Mouse (Mus musculus) limb, embryonic 10.5 days (tissue): ENCODE measurements around the gene Psmd1. TPM values are rescaled to one million over a fixed set of nuclear protein-coding genes. Genes with fewer than 3 reads are reported as not detected.

Source experiments
- DNase-seq: peaks from one replicate; pipeline ENCODE4 v3.0.0-alpha.2; 2017; ENCODE audit warnings: low spot score
- H3K27ac ChIP-seq: fragments of 300-500 bp; sonication (generic); 2 replicates; pipeline ENCODE4 v1.5.1; 2016; ENCODE audit warnings: mild to moderate bottlenecking
- H3K27me3 ChIP-seq: fragments of 300-500 bp; sonication (generic); 2 replicates; pipeline ENCODE4 v1.6.1; 2016; ENCODE audit warnings: low read depth, mild to moderate bottlenecking; ENCODE audit not compliant: poor library complexity, severe bottlenecking
- H3K36me3 ChIP-seq: fragments of 300-500 bp; sonication (generic); 2 replicates; pipeline ENCODE4 v1.6.1; 2016; ENCODE audit warnings: mild to moderate bottlenecking, moderate library complexity
- H3K4me1 ChIP-seq: fragments of 300-500 bp; sonication (generic); 2 replicates; pipeline ENCODE4 v1.6.1; 2016
- H3K4me3 ChIP-seq: fragments of 300-500 bp; sonication (generic); 2 replicates; pipeline ENCODE4 v1.5.1; 2016; ENCODE audit warnings: mild to moderate bottlenecking, moderate library complexity
- H3K9me3 ChIP-seq: fragments of 300-500 bp; sonication (generic); replicated peaks from 2 replicates; pipeline ENCODE4 v1.6.1; 2016; ENCODE audit warnings: mild to moderate bottlenecking
- WGBS: fragments of 180-500 bp; shearing (Covaris S2); methylation state at CpG from one replicate; pipeline ENCODE4 v1.1.7; 2016; 5-methylcytosine and 5-hydroxymethylcytosine counted together
- polyA plus RNA-seq: library from polyadenylated mRNA; unstranded; fragments of >200 nt; fragmentation: Nextera tagmentation; extraction: Ambion mirVana; gene quantifications from 2 replicates; pipeline ENCODE4 v1.2.1, GENCODE M21; 2016

Psmd1 gene
- polyA plus RNA-seq, 1 experiment from 2014 or later = 233 TPM

DNA sequence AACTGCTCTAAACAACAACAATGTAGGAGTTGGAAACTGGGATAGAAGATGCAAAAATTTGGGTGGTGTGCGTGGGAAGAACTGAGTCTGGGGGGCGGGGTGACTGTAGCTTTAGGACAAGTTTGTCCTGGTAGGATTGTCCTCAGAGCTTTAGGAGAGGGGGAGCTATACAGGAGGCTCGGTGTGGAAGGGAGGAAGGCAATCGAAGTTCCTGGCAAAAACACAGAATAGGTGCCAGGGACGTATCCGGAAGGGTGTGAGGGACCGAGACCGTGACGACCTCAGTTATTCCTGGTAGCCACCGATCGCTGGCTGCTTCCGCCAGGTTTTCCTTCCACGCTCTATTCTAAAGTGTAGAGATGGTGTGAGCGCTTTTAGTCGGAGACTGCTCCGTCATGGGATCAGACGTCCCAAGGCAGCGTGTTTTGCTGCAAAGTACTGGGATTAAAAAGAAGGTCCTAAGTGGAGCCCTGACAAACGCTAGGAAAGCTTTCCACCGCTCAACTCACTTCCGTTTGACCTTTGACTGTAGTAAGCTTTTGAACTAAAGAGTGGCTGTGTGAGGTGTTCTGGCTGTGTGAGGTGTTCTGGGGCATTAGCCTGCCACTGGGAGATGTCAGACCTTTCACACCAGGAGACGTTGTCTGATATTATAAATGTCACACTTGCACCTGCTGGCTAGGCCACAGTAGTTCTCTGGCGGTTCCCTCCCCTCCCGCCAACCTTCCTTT is 17.2 kb upstream of the Psmd1 start:
- no peaks in the 10 kb centered on the region for H3K9me3 ChIP-seq
- peaks cover 16% of the 10 kb centered on the region for H3K4me1 ChIP-seq
- 6% methylated on average over 24 of the region's 24 CpGs for WGBS
- peaks cover 70% of the 10 kb centered on the region for H3K27me3 ChIP-seq
- peak overlapping the region; percentile 71 for H3K4me3 ChIP-seq
- H3K27ac ChIP-seq = no peak overlapping the region
- no peaks in the 10 kb centered on the region for H3K36me3 ChIP-seq
- DNase-seq = peak; percentile 45

DNA sequence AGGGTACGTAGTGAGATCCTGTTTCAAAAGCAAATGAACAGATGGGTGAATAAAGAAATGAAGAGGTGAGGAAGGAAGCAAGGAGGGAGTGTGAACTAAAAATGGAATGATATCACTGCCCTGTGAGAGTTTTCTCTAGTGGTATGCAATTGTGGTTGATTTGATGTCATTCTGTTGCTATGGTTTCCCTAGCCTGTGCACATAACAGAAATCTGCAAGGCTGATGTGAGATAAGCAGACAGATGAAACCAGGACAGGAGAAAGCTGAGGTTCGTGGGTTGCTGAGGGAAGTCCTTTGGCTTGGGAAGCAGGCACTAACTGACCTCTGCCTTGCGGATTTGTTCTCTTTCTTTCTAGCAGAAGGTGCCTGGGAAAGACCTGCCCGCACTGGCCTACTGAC is 16.0 kb upstream of the Psmd1 start:
- 85% methylated on average over 4 of the region's 4 CpGs for WGBS
- Histone ChIP-seq H3K4me3 (no peak overlapping the region), H3K9me3 (no peaks in the 10 kb centered on the region), H3K4me1 (peaks cover 16% of the 10 kb centered on the region), H3K36me3 (no peaks in the 10 kb centered on the region), H3K27ac (no peak overlapping the region), H3K27me3 (peaks cover 61% of the 10 kb centered on the region)
- no peak for DNase-seq

DNA sequence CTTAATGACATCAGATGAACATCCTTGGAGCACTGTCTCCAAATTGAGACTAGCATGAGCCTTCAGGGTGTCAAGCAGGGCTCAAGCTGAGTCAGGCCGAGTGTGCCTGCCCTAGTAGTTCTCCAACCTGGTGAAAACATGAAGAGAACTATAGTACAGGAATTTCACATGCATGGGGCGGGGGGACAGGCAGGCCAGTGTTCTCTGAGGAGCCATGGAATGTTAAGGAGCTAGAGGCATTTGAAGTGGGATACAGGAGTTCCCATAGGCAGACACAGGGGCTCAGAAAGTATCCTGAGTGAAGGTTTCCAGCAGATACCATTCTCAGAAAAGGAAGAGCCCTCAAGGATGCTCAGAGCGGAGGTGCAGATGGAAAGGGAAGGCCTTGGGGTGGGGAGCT is 15.4 kb upstream of the Psmd1 start:
- DNase-seq = no peak
- Histone ChIP-seq H3K4me1 (peaks cover 16% of the 10 kb centered on the region), H3K9me3 (no peaks in the 10 kb centered on the region), H3K27me3 (peaks cover 56% of the 10 kb centered on the region), H3K4me3 (no peak overlapping the region), H3K36me3 (no peaks in the 10 kb centered on the region), H3K27ac (no peak overlapping the region)
- WGBS = 79% methylated on average over 3 of the region's 3 CpGs

GRCm38 (mm10) chr1:86053198-86053921 is 10.8 kb upstream of the Psmd1 start:
- no peak for DNase-seq
- H3K36me3 ChIP-seq = no peaks in the 10 kb centered on the region
- peaks cover 6% of the 10 kb centered on the region for H3K4me1 ChIP-seq
- WGBS = 90% methylated on average over 12 of the region's 12 CpGs
- H3K9me3 ChIP-seq = no peaks in the 10 kb centered on the region
- H3K4me3 ChIP-seq = no peak overlapping the region
- peaks cover 10% of the 10 kb centered on the region for H3K27me3 ChIP-seq
- no peak overlapping the region for H3K27ac ChIP-seq

DNA sequence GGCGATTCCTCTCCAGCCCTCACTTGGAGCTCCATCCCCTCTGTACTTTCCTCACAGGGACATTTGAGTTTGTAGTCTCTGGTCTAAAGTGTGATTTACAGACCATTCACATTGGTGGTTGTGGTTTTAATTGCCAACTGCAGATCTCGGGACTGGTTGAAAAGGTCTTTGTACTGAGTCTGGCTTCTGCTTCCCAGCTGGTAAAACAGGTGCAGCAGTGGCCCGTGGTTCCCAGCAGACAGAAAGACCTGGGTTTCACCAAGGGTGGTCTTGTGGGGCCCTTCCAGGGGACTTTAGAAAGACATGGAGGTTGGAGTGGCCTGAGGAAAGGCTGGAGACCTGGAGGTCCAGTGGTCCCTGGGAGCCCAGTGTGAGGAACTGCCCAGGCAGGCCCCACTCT is 9.2 kb upstream of the Psmd1 start:
- Histone ChIP-seq H3K27me3 (no peaks in the 10 kb centered on the region), H3K27ac (peak overlapping the region; percentile 19; the same call in 1 of the 2 replicates), H3K4me1 (peaks cover 13% of the 10 kb centered on the region), H3K9me3 (no peaks in the 10 kb centered on the region), H3K4me3 (no peak overlapping the region), H3K36me3 (no peaks in the 10 kb centered on the region)
- DNase-seq = no peak
- 54% methylated on average over 3 of the region's 3 CpGs for WGBS

GRCm38 (mm10) chr1:86056284-86056683 is 7.9 kb upstream of the Psmd1 start:
- Histone ChIP-seq H3K9me3 (no peaks in the 10 kb centered on the region), H3K4me1 (peaks cover 13% of the 10 kb centered on the region), H3K27me3 (no peaks in the 10 kb centered on the region), H3K27ac (no peak overlapping the region), H3K4me3 (no peak overlapping the region), H3K36me3 (no peaks in the 10 kb centered on the region)
- WGBS = 92% methylated on average over 4 of the region's 4 CpGs
- no peak for DNase-seq

- DNase-seq = peak; percentile 97
- no peaks in the 10 kb centered on the region for H3K27me3 ChIP-seq
- 11% methylated on average over 21 of the region's 21 CpGs for WGBS
- H3K4me3 ChIP-seq = peak overlapping the region; percentile 48
- H3K27ac ChIP-seq = peak overlapping the region; percentile 74
- H3K36me3 ChIP-seq = no peaks in the 10 kb centered on the region
- peaks cover 13% of the 10 kb centered on the region for H3K4me1 ChIP-seq
- H3K9me3 ChIP-seq = no peaks in the 10 kb centered on the region
These were observed 5.1 kb upstream of the Psmd1 start for GRCm38 (mm10) chr1:86058856-86059769.

DNA sequence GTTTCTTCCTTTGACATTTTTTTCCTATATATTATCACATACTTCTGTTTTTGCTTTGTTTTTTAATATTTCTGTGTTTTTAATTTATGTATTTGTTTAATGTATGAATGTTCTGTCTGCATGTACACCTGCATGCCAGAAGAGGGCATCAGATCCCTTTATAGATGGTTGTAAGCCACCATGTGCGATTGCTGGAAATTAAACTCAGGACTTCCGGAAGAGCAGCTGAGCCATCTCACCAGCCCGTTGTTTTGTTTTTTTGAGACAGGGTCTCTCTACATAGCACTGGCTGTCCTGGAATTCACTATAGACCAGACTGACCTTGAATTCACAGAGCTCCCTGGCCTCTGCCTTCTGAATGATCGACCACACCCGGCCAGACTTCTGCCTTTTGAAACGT is 1.7 kb upstream of the Psmd1 start:
- peaks cover 12% of the 10 kb centered on the region for H3K36me3 ChIP-seq
- 90% methylated on average over 6 of the region's 6 CpGs for WGBS
- DNase-seq = no peak
- no peak overlapping the region for H3K4me3 ChIP-seq
- peaks cover 14% of the 10 kb centered on the region for H3K4me1 ChIP-seq
- H3K27me3 ChIP-seq = no peaks in the 10 kb centered on the region
- H3K9me3 ChIP-seq = no peaks in the 10 kb centered on the region
- H3K27ac ChIP-seq = no peak overlapping the region

GRCm38 (mm10) chr1:86076565-86076964 is 12.4 kb downstream of the Psmd1 start:
- Histone ChIP-seq H3K9me3 (no peaks in the 10 kb centered on the region; the same call in 1 of the 2 replicates), H3K4me1 (no peaks in the 10 kb centered on the region), H3K4me3 (no peak overlapping the region), H3K36me3 (peaks cover 93% of the 10 kb centered on the region), H3K27me3 (no peaks in the 10 kb centered on the region), H3K27ac (no peak overlapping the region)
- DNase-seq = no peak
- 97% methylated on average over 2 of the region's 2 CpGs for WGBS

DNA sequence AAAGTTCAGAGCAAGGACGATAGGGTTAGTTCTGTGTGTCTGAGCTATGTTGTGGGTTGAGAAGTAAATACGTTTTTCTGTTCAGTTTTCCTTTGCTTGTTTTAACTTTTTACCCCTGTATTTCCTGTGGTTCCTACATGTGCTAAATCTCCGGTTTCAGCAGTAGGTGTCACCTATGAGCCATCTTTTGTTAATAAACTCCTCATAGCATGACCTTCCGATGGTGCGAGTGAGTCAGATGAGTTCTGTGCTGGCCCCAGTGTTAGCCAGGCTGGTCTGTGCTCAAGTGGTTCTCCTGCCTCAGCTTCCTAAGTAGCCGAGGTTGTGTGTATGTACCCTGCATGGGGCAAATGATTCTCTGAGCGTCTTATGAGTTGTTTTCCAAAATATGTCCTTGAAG is 30.2 kb downstream of the Psmd1 start:
- H3K27ac ChIP-seq = no peak overlapping the region
- WGBS = 92% methylated on average over 7 of the region's 7 CpGs
- no peak for DNase-seq
- H3K4me1 ChIP-seq = no peaks in the 10 kb centered on the region
- H3K36me3 ChIP-seq = peaks cover 91% of the 10 kb centered on the region
- no peak overlapping the region for H3K4me3 ChIP-seq
- H3K27me3 ChIP-seq = no peaks in the 10 kb centered on the region
- H3K9me3 ChIP-seq = no peaks in the 10 kb centered on the region

- Histone ChIP-seq H3K4me3 (no peak overlapping the region), H3K27ac (no peak overlapping the region), H3K27me3 (no peaks in the 10 kb centered on the region), H3K4me1 (no peaks in the 10 kb centered on the region), H3K36me3 (peaks cover 47% of the 10 kb centered on the region), H3K9me3 (no peaks in the 10 kb centered on the region)
- WGBS = 97% methylated on average over 1 of the region's 1 CpGs
- no peak for DNase-seq
These were observed 40.9 kb downstream of the Psmd1 start for GRCm38 (mm10) chr1:86105054-86105453.

- no peak for DNase-seq
- no peaks in the 10 kb centered on the region for H3K9me3 ChIP-seq
- H3K4me1 ChIP-seq = no peaks in the 10 kb centered on the region
- H3K27ac ChIP-seq = no peak within 1 kb of the TSS
- H3K4me3 ChIP-seq = no peak within 1 kb of the TSS
- H3K27me3 ChIP-seq = no peaks in the 10 kb centered on the region
- 79% methylated on average over 6 of the region's 6 CpGs for WGBS
- peaks cover 29% of the 10 kb centered on the region for H3K36me3 ChIP-seq
These were observed 47.6 kb downstream of the Psmd1 start, which contains the start of gene Htr2b for GRCm38 (mm10) chr1:86111779-86112178. Gene Htr2b (minus strand): TSS chr1:86111970.
